Mouse (Mus musculus): ENCODE measurements at regions not wholly inside any gene's neighbourhood (a gene's known extent, or its start where the extent isn't known, plus 50 kb on each side); places are given as distances from the start of the nearest gene placed in this dataset.

DNA sequence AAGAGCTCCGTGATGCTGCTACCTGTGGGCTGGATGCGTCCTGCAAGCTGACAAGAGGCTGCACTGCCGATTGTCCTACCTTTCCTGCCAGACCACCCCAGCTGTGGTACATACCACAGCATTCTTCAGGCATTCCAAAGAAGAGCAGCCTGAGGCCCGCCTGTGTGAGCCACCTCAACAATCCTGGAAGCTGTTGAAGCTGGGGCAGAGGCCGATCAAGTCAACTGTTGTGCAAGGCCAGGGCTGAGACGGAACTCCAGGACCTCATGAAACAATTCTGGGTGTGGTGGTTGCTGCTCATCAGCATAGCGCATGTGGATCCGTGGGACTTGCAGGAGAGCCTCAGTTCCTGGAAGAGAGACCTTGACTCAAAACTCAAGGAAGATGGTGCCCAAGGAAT lies 448.3 kb downstream of the Etnk1 start:
- no peak for TF ChIP-seq CTCF (IDR thresholded peaks at IDR 0.05; ENCODE audit: insufficient read depth, low read length)
- no peak for TF ChIP-seq POLR2A (IDR thresholded peaks at IDR 0.05; ENCODE audit: borderline replicate concordance, extremely low read depth, low read depth, low read length)

All from lung, adult 2 months (tissue).